Mouse (Mus musculus): Measurements from ENCODE around the gene Gm8797. TPM values are rescaled to one million over a fixed set of nuclear protein-coding genes. Genes with fewer than 3 reads are reported as not detected.
"Not testable (repeated sequence)": the region's sequence is repeated elsewhere in the genome, so short reads cannot be mapped to it uniquely, and the experiment has no call there.

The Gm8797 gene
- 15.3 and 15.4 TPM in 2 replicates for polyA plus RNA-seq (2016; fragmentation: Nextera tagmentation; extraction: Ambion mirVana)

DNA sequence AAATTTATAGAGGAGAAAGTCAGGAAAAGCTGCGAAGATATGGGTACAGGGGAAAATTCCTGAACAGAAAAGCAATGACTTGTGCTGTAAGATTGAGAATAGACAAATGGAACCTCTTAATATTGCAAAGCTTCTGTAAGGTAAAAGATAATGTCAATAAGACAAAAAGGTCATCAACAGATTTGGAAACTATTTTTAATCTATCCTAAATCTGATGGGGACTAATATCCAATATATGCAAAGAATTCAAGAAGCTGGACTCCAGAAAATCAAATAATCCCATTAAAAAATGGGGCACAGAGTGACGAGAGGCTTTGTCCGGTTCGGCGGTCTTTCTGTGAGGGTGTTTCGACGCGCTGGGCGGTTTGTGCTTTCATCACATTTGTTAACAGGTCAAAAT, at the start of gene Gm8797:
Gm8797 (plus strand) TSS at position 301 of the 400 bp plus-strand sequence.
- H3K9ac ChIP-seq; H3K9me3 ChIP-seq (replicated peaks); H3K36me3 ChIP-seq; ATAC-seq (ENCODE audit: insufficient number of reproducible peaks, low FRiP score); H3K4me1 ChIP-seq (replicated peaks); H3K4me2 ChIP-seq; H3K4me3 ChIP-seq; H3K27ac ChIP-seq (ENCODE audit: poor library complexity, severe bottlenecking); H3K27me3 ChIP-seq (replicated peaks): not testable (repeated sequence)
- 86% methylated on average over 9 of the region's 9 CpGs for WGBS

DNA sequence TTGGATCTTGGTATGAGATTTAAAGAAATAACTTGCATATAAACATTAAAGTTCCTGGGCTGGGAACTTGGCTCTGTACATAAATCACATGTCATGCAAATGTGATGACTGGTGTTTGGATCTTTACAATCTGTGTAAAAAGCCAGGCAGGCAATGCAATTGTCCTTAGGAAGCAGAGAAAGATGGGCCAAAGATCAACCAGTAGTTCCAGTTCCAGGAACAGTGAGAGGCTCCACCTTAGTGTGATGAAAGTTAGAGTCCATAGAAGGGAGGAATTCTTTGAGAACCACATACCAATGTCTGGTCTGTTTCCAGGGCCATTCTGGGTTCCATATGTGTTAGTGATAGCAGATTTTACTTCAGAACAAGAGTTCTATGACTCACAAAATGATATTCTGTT, 36.1 kb upstream of the Gm8797 start:
- no peak overlapping the region for H3K27ac ChIP-seq (ENCODE audit: poor library complexity, severe bottlenecking)
- no peaks in the 10 kb centered on the region for H3K4me1 ChIP-seq (replicated peaks)
- H3K9me3 ChIP-seq (replicated peaks), result no peaks in the 10 kb centered on the region
- H3K27me3 ChIP-seq (replicated peaks), result no peaks in the 10 kb centered on the region
- no peaks in the 10 kb centered on the region for H3K36me3 ChIP-seq
- no peak overlapping the region for H3K4me2 ChIP-seq
- H3K4me3 ChIP-seq, result no peak overlapping the region
- no peak for ATAC-seq (ENCODE audit: insufficient number of reproducible peaks, low FRiP score)
- no peak overlapping the region for H3K9ac ChIP-seq

DNA sequence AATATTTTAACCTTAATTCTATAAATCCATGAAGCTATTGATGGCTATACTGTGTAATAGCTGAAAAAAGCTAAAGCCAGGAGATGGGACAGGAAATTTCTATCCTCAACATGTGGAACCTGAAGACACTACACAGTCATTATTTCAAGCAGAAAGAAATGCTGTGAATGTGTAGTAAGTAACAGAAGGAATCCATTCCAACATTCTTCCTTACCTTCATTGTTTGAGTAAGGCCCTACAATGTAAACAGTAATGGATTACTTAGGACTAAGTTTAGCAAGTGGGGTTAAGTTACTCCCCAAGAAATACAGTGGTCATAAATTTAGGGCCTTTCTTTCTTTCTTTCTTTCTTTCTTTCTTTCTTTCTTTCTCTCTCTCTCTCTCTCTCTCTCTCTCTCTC, 17.7 kb upstream of the Gm8797 start:
- H3K27me3 ChIP-seq (replicated peaks), result no peaks in the 10 kb centered on the region
- H3K27ac ChIP-seq (ENCODE audit: poor library complexity, severe bottlenecking), result no peak overlapping the region
- no peak for ATAC-seq (ENCODE audit: insufficient number of reproducible peaks, low FRiP score)
- no peak overlapping the region for H3K9ac ChIP-seq
- H3K36me3 ChIP-seq, result no peaks in the 10 kb centered on the region
- no peak overlapping the region for H3K4me3 ChIP-seq
- H3K4me1 ChIP-seq (replicated peaks), result no peaks in the 10 kb centered on the region
- 0 out of 2 replicates have a peak, but pooled peaks cover 3% of the 10 kb centered on the region for H3K9me3 ChIP-seq (replicated peaks)
- H3K4me2 ChIP-seq, result no peak overlapping the region

- Histone ChIP-seq H3K4me2 (no peak overlapping the region), H3K9ac (no peak overlapping the region), H3K9me3 (replicated peaks) (no peaks in the 10 kb centered on the region), H3K4me1 (replicated peaks) (no peaks in the 10 kb centered on the region), H3K27ac (ENCODE audit: poor library complexity, severe bottlenecking) (no peak overlapping the region), H3K36me3 (no peaks in the 10 kb centered on the region), H3K27me3 (replicated peaks) (no peaks in the 10 kb centered on the region), H3K4me3 (no peak overlapping the region)
- WGBS, result 55% methylated on average over 3 of the region's 3 CpGs
- ATAC-seq (ENCODE audit: insufficient number of reproducible peaks, low FRiP score), result no peak
These were observed 4.3 kb downstream of the Gm8797 start for GRCm38 (mm10) chr3:5754763-5755478.

GRCm38 (mm10) chr3:5766256-5766655, 15.7 kb downstream of the Gm8797 start:
- Histone ChIP-seq H3K4me1 (replicated peaks) (no peaks in the 10 kb centered on the region), H3K27ac (ENCODE audit: poor library complexity, severe bottlenecking) (no peak overlapping the region), H3K9ac (no peak overlapping the region), H3K4me2 (no peak overlapping the region), H3K4me3 (no peak overlapping the region), H3K9me3 (replicated peaks) (no peaks in the 10 kb centered on the region), H3K27me3 (replicated peaks) (no peaks in the 10 kb centered on the region), H3K36me3 (no peaks in the 10 kb centered on the region)
- WGBS, result 84% methylated on average over 3 of the region's 3 CpGs
- ATAC-seq (ENCODE audit: insufficient number of reproducible peaks, low FRiP score), result no peak

GRCm38 (mm10) chr3:5776894-5777293, 26.3 kb downstream of the Gm8797 start:
- H3K9ac ChIP-seq, result no peak overlapping the region
- no peaks in the 10 kb centered on the region for H3K36me3 ChIP-seq
- no peaks in the 10 kb centered on the region for H3K27me3 ChIP-seq (replicated peaks)
- 78% methylated on average over 2 of the region's 2 CpGs for WGBS
- ATAC-seq (ENCODE audit: insufficient number of reproducible peaks, low FRiP score), result no peak
- H3K4me1 ChIP-seq (replicated peaks), result no peaks in the 10 kb centered on the region
- no peak overlapping the region for H3K4me3 ChIP-seq
- no peaks in the 10 kb centered on the region for H3K9me3 ChIP-seq (replicated peaks)
- no peak overlapping the region for H3K27ac ChIP-seq (ENCODE audit: poor library complexity, severe bottlenecking)
- H3K4me2 ChIP-seq, result no peak overlapping the region
